Mouse (Mus musculus) midbrain, embryonic 11.5 days (tissue): ENCODE measurements around the gene Pawr. TPM values are rescaled to one million over a fixed set of nuclear protein-coding genes. Genes with fewer than 3 reads are reported as not detected.

Source experiments
- ATAC-seq: fragments of 200-750 bp; cut with Nextera tagmentation; 2 replicates; pipeline ENCODE4 v1.8.0; 2017; ENCODE audit warnings: moderate TSS enrichment, moderate library complexity; ENCODE audit not compliant: low FRiP score
- DNase-seq: peaks from one replicate; pipeline ENCODE4 v3.0.0; 2015; ENCODE audit warnings: low spot score; ENCODE audit errors: missing footprints
- H3K27ac ChIP-seq: fragments of 300-500 bp; sonication (generic); 2 replicates; pipeline ENCODE4 v1.5.1; 2014; ENCODE audit warnings: low read depth, low read length
- H3K27me3 ChIP-seq: fragments of 300-500 bp; sonication (generic); 2 replicates; pipeline ENCODE4 v1.6.1; 2014; ENCODE audit warnings: mild to moderate bottlenecking, low read length, moderate library complexity, mixed read lengths; ENCODE audit not compliant: control insufficient read depth, insufficient read depth
- H3K36me3 ChIP-seq: fragments of 300-500 bp; sonication (generic); 2 replicates; pipeline ENCODE4 v1.6.1; 2014; ENCODE audit warnings: mild to moderate bottlenecking, low read length, moderate library complexity, mixed read lengths; ENCODE audit not compliant: control insufficient read depth, insufficient read depth
- H3K4me1 ChIP-seq: fragments of 300-500 bp; sonication (generic); 2 replicates; pipeline ENCODE4 v1.6.1; 2014; ENCODE audit warnings: low read length; ENCODE audit not compliant: control insufficient read depth, insufficient read depth
- H3K4me2 ChIP-seq: fragments of 300-500 bp; sonication (generic); 2 replicates; pipeline ENCODE4 v1.6.1; 2014; ENCODE audit warnings: mild to moderate bottlenecking, moderate library complexity
- H3K4me3 ChIP-seq: fragments of 300-500 bp; sonication (generic); 2 replicates; pipeline ENCODE4 v1.5.1; 2014; ENCODE audit warnings: low read depth, low read length
- H3K9ac ChIP-seq: fragments of 300-500 bp; sonication (generic); 2 replicates; pipeline ENCODE4 v1.6.1; 2014; ENCODE audit warnings: low read length
- H3K9me3 ChIP-seq: fragments of 300-500 bp; sonication (generic); 2 replicates; pipeline ENCODE4 v1.6.1; 2016; ENCODE audit warnings: low read length; ENCODE audit not compliant: control insufficient read depth
- WGBS: fragments of 180-500 bp; shearing (Covaris S2); extraction: QIAGEN DNeasy Blood & Tissue Kit; methylation state at CpG from one replicate; pipeline ENCODE4 v1.1.7; 2014; 5-methylcytosine and 5-hydroxymethylcytosine counted together
- polyA plus RNA-seq: library from polyadenylated mRNA; unstranded; fragments of >200 nt; fragmentation: Nextera tagmentation; extraction: Ambion mirVana; gene quantifications from 2 replicates; pipeline ENCODE4 v1.2.1, GENCODE M21; 2014

Pawr gene
- polyA plus RNA-seq, 1 experiment from 2014 or later, result 14.4 TPM

- H3K36me3 ChIP-seq, result no peaks in the 10 kb centered on the region
- peaks cover 3% of the 10 kb centered on the region; the same call in 1 of the 2 replicates for H3K4me1 ChIP-seq
- H3K27ac ChIP-seq, result no peak overlapping the region
- 95% methylated on average over 12 of the region's 12 CpGs for WGBS
- no peak overlapping the region for H3K4me3 ChIP-seq
- ATAC-seq (peak; percentile 39; the same call in 1 of the 2 replicates), DNase-seq (no peak)
- H3K27me3 ChIP-seq, result no peaks in the 10 kb centered on the region
- H3K4me2 ChIP-seq, result no peak overlapping the region
- no peaks in the 10 kb centered on the region for H3K9me3 ChIP-seq
- H3K9ac ChIP-seq, result no peak overlapping the region
Observed at GRCm38 (mm10) chr10:108356601-108357187, 24.8 kb downstream of the Pawr start.

DNA sequence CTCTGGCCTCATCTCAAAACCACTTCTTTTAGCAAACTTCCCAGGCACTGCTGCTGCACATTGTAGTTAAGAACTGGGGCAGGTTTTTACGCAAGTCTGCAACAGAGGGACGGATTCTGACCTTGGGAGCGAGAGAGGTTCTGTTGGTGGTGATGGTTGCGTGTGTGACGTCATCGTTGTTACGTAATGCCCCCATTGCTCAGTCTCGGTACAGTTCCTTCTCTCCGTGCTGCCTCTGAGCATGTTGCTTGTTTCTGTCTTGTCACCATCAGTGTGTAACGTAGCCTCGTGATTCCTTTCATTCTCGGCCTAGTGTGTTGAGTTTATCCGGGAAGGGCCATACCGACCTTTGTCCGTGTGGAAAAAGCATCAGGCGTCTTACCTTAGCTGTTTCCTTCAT lies 28.1 kb downstream of the Pawr start:
- WGBS, result 93% methylated on average over 16 of the region's 16 CpGs
- Histone ChIP-seq H3K4me1 (peaks cover 1% of the 10 kb centered on the region; the same call in 1 of the 2 replicates), H3K4me2 (no peak overlapping the region), H3K9me3 (no peaks in the 10 kb centered on the region), H3K9ac (no peak overlapping the region), H3K4me3 (no peak overlapping the region), H3K27me3 (no peaks in the 10 kb centered on the region), H3K36me3 (no peaks in the 10 kb centered on the region), H3K27ac (no peak overlapping the region)
- no peak for DNase-seq
- no peak for ATAC-seq

DNA sequence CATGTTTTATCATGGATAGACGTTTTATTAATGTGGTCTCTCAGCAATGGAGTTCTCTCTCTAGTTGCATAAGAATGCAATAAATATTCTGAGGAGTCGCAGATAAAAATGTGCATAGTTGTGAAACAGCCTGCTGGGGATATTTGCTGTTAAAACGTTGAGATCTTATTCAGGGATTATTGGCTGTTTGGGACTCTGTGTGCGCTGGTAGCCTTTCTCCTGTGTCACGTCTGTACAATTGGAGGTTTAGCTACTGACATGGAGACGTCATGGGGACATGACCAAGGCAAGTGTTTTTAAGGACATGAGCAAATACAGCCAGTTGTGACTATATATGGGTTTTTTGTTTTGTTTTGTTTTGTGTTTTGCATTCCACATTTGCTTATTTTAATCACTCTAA lies 28.9 kb downstream of the Pawr start:
- Histone ChIP-seq H3K9ac (no peak overlapping the region), H3K4me3 (no peak overlapping the region), H3K4me2 (no peak overlapping the region), H3K27ac (no peak overlapping the region), H3K36me3 (no peaks in the 10 kb centered on the region), H3K27me3 (no peaks in the 10 kb centered on the region), H3K9me3 (no peaks in the 10 kb centered on the region), H3K4me1 (no peaks in the 10 kb centered on the region)
- 58% methylated on average over 6 of the region's 6 CpGs for WGBS
- ATAC-seq (no peak), DNase-seq (no peak)

GRCm38 (mm10) chr10:108361419-108362155 lies 29.7 kb downstream of the Pawr start:
- H3K36me3 ChIP-seq, result no peaks in the 10 kb centered on the region
- H3K4me1 ChIP-seq, result no peaks in the 10 kb centered on the region
- H3K27ac ChIP-seq, result no peak overlapping the region
- H3K9ac ChIP-seq, result no peak overlapping the region
- ATAC-seq (no peak), DNase-seq (no peak)
- no peak overlapping the region for H3K4me3 ChIP-seq
- H3K9me3 ChIP-seq, result no peaks in the 10 kb centered on the region
- 74% methylated on average over 9 of the region's 9 CpGs for WGBS
- no peaks in the 10 kb centered on the region for H3K27me3 ChIP-seq
- no peak overlapping the region for H3K4me2 ChIP-seq

DNA sequence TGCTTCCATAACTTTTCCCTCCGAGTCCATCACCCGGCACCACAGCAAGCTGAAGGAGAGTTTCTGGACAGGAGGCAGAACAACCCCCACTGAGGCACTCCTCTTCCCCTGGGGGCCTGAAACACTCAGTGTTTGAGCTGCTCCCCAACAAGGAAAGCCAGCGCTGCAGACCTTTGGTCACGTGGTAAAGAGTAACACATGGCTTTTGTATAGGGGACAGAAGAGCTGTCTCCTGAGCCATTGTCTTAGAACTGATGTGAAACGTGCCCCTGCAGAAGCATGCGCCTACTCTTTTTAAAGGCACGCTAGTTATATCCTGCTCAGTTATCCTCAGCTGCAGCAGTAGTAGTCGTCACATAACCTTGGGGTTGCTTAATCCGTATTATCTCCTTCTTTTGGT lies 32.0 kb downstream of the Pawr start:
- H3K4me1 ChIP-seq, result no peaks in the 10 kb centered on the region
- no peaks in the 10 kb centered on the region for H3K27me3 ChIP-seq
- H3K4me3 ChIP-seq, result no peak overlapping the region
- ATAC-seq (peak; percentile 73), DNase-seq (no peak)
- H3K9ac ChIP-seq, result no peak overlapping the region
- no peak overlapping the region for H3K4me2 ChIP-seq
- H3K9me3 ChIP-seq, result no peaks in the 10 kb centered on the region
- no peaks in the 10 kb centered on the region for H3K36me3 ChIP-seq
- WGBS, result 53% methylated on average over 9 of the region's 9 CpGs
- H3K27ac ChIP-seq, result no peak overlapping the region

DNA sequence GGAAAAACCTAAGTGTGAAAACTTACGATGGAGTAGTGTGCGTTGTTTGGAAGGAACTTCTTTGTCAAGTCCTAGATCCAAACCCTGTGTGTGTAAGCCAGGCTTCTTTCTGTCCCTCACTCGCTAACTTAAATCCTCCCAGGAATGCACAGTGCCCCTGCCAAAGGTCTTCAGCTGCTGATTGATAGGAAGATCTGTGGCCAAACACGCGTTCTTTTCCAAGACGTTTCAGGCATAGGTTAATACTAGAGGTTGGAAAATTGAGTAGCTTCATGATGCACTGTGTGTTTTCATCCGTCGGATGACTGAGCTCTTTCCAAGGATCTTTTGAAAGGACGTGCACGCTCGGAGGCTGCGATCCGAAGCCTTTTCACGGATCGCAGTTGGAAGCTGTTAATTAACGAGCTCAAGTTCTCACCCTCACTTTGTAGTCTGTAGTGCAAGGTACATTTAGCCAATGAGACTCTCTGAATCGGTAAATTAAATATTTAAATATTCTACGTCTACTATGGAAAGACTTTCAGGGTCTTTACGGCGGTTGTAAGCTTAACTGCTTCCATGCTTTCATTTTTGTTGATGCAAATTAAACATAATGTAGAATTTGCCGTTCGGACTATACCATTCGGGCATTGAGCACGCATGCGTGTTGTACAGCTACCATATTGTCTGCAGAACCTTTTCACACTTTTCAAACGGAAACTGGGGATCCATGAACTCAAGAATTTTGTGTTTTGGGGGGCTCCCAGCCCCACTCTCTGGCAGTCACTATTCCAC lies 33.2 kb downstream of the Pawr start:
- Histone ChIP-seq H3K4me2 (no peak overlapping the region), H3K4me3 (no peak overlapping the region), H3K36me3 (no peaks in the 10 kb centered on the region), H3K9ac (no peak overlapping the region), H3K4me1 (no peaks in the 10 kb centered on the region), H3K9me3 (no peaks in the 10 kb centered on the region), H3K27ac (no peak overlapping the region), H3K27me3 (no peaks in the 10 kb centered on the region)
- 80% methylated on average over 26 of the region's 26 CpGs for WGBS
- DNase-seq (no peak), ATAC-seq (no peak)

DNA sequence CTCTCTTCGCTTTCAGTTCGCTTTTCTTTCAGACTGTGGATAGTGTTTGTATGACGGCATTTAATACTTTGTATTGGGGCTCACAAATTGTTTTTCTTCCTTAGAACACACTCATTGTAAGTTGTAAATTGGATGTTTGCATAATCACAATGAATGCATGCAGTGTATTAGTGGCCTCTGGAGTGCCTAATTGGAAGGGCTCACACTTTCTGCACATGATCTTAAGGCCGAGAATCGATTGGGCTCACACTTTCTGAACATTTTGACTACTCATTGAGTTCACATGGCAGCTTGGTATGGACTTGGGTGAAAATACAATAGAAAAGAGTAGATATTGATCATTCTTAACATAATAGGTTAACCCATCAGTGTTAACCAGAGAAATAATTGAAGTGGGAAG lies 34.3 kb downstream of the Pawr start:
- WGBS, result 95% methylated on average over 5 of the region's 5 CpGs
- H3K27ac ChIP-seq, result no peak overlapping the region
- H3K36me3 ChIP-seq, result no peaks in the 10 kb centered on the region
- H3K4me1 ChIP-seq, result no peaks in the 10 kb centered on the region
- no peak for DNase-seq
- H3K4me2 ChIP-seq, result no peak overlapping the region
- no peak overlapping the region for H3K4me3 ChIP-seq
- no peaks in the 10 kb centered on the region for H3K9me3 ChIP-seq
- H3K9ac ChIP-seq, result no peak overlapping the region
- no peak for ATAC-seq
- H3K27me3 ChIP-seq, result no peaks in the 10 kb centered on the region

- no peaks in the 10 kb centered on the region for H3K4me1 ChIP-seq
- H3K27ac ChIP-seq, result no peak overlapping the region
- no peak overlapping the region for H3K4me3 ChIP-seq
- ATAC-seq (no peak), DNase-seq (peak; percentile 33)
- H3K4me2 ChIP-seq, result no peak overlapping the region
- 92% methylated on average over 6 of the region's 6 CpGs for WGBS
- H3K9me3 ChIP-seq, result no peaks in the 10 kb centered on the region
- no peak overlapping the region for H3K9ac ChIP-seq
- H3K36me3 ChIP-seq, result no peaks in the 10 kb centered on the region
- H3K27me3 ChIP-seq, result no peaks in the 10 kb centered on the region
Observed at GRCm38 (mm10) chr10:108368358-108368757, 36.4 kb downstream of the Pawr start.

GRCm38 (mm10) chr10:108372258-108372657 lies 40.3 kb downstream of the Pawr start:
- 71% methylated on average over 7 of the region's 7 CpGs for WGBS
- H3K4me3 ChIP-seq, result no peak overlapping the region
- H3K36me3 ChIP-seq, result no peaks in the 10 kb centered on the region; the same call in 1 of the 2 replicates
- peak; percentile 66 for DNase-seq
- no peak overlapping the region for H3K9ac ChIP-seq
- no peak overlapping the region for H3K4me2 ChIP-seq
- no peak overlapping the region for H3K27ac ChIP-seq
- no peaks in the 10 kb centered on the region for H3K4me1 ChIP-seq
- H3K27me3 ChIP-seq, result no peaks in the 10 kb centered on the region
- H3K9me3 ChIP-seq, result no peaks in the 10 kb centered on the region
- ATAC-seq, result no peak
